Mouse (Mus musculus) embryonic facial prominence, embryonic 10.5 days (tissue): ENCODE data around the gene Bex3. TPM values are rescaled to one million over a fixed set of nuclear protein-coding genes. Genes with fewer than 3 reads are reported as not detected.
"Not testable (repeated sequence)": the region's sequence is repeated elsewhere in the genome, so short reads cannot be mapped to it uniquely, and the experiment has no call there.

Experiments
- DNase-seq: peaks from one replicate; pipeline ENCODE4 v3.0.0-alpha.2; 2017; ENCODE audit warnings: low spot score
- H3K27ac ChIP-seq: fragments of 300-500 bp; sonication (generic); replicated peaks from 2 replicates; pipeline ENCODE4 v1.5.1; 2016; ENCODE audit warnings: mild to moderate bottlenecking
- H3K27me3 ChIP-seq: fragments of 300-500 bp; sonication (generic); replicated peaks from 2 replicates; pipeline ENCODE4 v1.6.1; 2016; ENCODE audit warnings: low read depth, mild to moderate bottlenecking; ENCODE audit not compliant: poor library complexity, severe bottlenecking
- H3K36me3 ChIP-seq: fragments of 300-500 bp; sonication (generic); replicated peaks from 2 replicates; pipeline ENCODE4 v1.6.1; 2016; ENCODE audit warnings: mild to moderate bottlenecking, moderate library complexity
- H3K4me1 ChIP-seq: fragments of 300-500 bp; sonication (generic); 2 replicates; pipeline ENCODE4 v1.6.1; 2016
- H3K4me3 ChIP-seq: fragments of 300-500 bp; sonication (generic); 2 replicates; pipeline ENCODE4 v1.5.1; 2016; ENCODE audit warnings: mild to moderate bottlenecking, moderate library complexity
- H3K9me3 ChIP-seq: fragments of 300-500 bp; sonication (generic); 2 replicates; pipeline ENCODE4 v1.6.1; 2016; ENCODE audit warnings: mild to moderate bottlenecking
- WGBS: fragments of 180-500 bp; shearing (Covaris S2); methylation state at CpG from one replicate; pipeline ENCODE4 v1.1.7; 2016; 5-methylcytosine and 5-hydroxymethylcytosine counted together
- polyA plus RNA-seq: library from polyadenylated mRNA; unstranded; fragments of >200 nt; fragmentation: Nextera tagmentation; extraction: Ambion mirVana; gene quantifications from 2 replicates; pipeline ENCODE4 v1.2.1, GENCODE M21; 2016

The Bex3 gene
- 691 TPM in 2 replicates for polyA plus RNA-seq

DNA sequence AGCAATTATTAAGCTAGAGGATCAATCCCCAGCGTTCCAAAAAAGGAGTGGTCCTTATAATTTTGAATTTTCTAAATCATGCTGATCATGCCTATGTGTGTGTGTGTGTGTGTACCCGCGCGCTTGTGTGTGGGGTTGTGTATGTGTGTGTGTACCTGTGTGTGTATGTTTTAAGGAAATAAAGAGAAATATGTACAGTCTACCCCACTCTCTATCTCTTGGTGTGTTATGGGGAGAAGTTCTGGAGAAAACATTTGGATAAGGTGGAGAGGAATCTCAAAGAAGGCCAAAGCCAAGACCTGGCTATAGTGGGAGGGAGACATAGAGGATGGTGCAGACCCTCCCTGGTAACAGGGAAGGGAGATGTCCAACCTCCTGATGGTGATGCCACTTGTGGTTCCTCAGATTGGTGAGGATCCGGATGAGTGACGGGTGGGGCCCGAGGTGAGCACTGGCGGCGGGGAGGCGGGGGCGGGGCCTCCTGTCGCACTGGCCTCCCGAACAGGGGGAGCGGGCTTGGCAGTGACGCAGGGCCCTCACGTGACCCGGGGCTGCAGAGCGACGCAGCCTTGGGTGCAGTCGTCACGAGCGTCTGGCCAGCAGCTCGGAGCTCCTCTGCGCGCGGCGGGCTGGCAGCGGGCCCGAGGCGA is at the start of gene Bex3:
TSS of gene Bex3 (plus strand) at position 511 of the 650 bp plus-strand sequence.
- H3K27me3 ChIP-seq, result peaks cover 18% of the 10 kb centered on the region
- 52% methylated on average over 6 of the region's 30 CpGs for WGBS
- H3K36me3 ChIP-seq, result peaks cover 15% of the 10 kb centered on the region

DNA sequence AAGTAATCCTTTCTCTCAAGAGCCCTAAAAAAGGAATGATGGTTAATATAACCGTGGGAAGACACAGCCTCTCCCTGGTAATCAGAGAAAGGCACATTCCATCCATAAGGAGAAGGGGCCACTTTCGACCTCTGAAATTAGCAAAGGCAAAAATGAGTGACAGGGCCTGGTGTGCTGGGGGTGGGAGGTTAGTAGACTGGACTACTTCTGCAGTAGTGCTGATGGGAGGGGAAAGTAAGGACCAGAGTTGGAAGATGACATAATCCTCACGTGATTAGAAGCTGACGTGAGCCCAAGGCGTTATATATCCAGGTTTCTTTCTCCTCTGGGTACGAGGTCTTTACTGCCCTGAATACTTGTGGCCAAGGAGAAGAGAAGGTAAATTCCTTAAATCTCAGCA is 46.3 kb upstream of the Bex3 start:
- no peaks in the 10 kb centered on the region for H3K4me1 ChIP-seq
- DNase-seq, result no peak
- H3K9me3 ChIP-seq, result no peaks in the 10 kb centered on the region
- WGBS, result 76% methylated on average over 6 of the region's 6 CpGs
- no peaks in the 10 kb centered on the region for H3K36me3 ChIP-seq
- no peak overlapping the region for H3K4me3 ChIP-seq
- H3K27ac ChIP-seq, result no peak overlapping the region
- peaks cover 15% of the 10 kb centered on the region for H3K27me3 ChIP-seq

More for the DNA sequence above, at the start of gene Bex3:
- Histone ChIP-seq H3K4me1 (peaks cover 17% of the 10 kb centered on the region), H3K27ac (peak within 1 kb of the TSS; percentile 82), H3K4me3 (peak within 1 kb of the TSS; percentile 59)
- H3K9me3 ChIP-seq, result not testable (repeated sequence)
- peak; percentile 35 for DNase-seq

DNA sequence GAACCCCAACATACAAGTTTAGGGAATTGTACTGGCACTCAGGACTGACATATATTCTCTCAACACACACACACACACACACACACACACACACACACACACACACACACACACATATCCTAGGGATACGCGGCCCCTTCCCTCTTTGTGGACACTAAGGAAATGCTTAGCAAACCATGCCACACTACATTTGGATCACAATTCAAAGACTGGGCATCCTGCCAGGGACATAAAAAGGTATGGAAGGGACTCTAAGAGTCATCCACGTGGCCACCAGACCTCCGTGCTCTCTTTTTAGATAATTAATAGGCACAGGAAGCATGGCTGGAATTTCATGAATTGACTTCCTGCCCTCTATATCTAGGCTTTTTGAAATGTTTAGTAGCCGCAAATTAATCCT is 42.3 kb upstream of the Bex3 start:
- no peak for DNase-seq
- Histone ChIP-seq H3K27ac (no peak overlapping the region), H3K4me3 (no peak overlapping the region), H3K9me3 (no peaks in the 10 kb centered on the region), H3K36me3 (no peaks in the 10 kb centered on the region), H3K4me1 (no peaks in the 10 kb centered on the region), H3K27me3 (peaks cover 19% of the 10 kb centered on the region)
- WGBS, result 80% methylated on average over 5 of the region's 5 CpGs

DNA sequence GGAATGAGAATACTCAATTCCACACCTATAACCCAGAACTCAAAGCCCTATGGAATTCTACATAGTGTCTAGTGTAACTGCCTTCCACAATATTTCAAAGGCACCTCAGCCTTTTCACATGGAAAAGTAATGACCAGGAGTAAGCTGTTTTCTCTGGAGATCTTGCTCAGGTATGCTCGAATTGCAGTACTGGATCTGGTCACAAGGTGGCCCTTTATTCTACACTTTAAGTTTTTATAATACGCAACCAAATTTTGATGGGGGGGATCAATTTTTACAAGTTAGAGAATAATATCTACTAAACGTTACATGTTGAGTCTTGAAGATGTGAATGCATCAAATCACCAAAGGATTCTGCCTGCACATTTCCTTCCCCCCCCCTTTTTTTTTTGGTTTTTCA is 31.9 kb upstream of the Bex3 start:
- Histone ChIP-seq H3K36me3 (no peaks in the 10 kb centered on the region), H3K4me1 (no peaks in the 10 kb centered on the region), H3K27me3 (peaks cover 6% of the 10 kb centered on the region; the same call in 1 of the 2 replicates), H3K9me3 (no peaks in the 10 kb centered on the region), H3K27ac (no peak overlapping the region), H3K4me3 (no peak overlapping the region)
- 46% methylated on average over 3 of the region's 3 CpGs for WGBS
- no peak for DNase-seq

GRCm38 (mm10) chrX:136243181-136243580 is 26.9 kb upstream of the Bex3 start:
- Histone ChIP-seq H3K36me3 (peaks cover 15% of the 10 kb centered on the region), H3K27ac (no peak overlapping the region), H3K4me1 (no peaks in the 10 kb centered on the region), H3K4me3 (no peak overlapping the region), H3K9me3 (no peaks in the 10 kb centered on the region), H3K27me3 (peaks cover 20% of the 10 kb centered on the region)
- WGBS, result 84% methylated on average over 2 of the region's 2 CpGs
- no peak for DNase-seq

DNA sequence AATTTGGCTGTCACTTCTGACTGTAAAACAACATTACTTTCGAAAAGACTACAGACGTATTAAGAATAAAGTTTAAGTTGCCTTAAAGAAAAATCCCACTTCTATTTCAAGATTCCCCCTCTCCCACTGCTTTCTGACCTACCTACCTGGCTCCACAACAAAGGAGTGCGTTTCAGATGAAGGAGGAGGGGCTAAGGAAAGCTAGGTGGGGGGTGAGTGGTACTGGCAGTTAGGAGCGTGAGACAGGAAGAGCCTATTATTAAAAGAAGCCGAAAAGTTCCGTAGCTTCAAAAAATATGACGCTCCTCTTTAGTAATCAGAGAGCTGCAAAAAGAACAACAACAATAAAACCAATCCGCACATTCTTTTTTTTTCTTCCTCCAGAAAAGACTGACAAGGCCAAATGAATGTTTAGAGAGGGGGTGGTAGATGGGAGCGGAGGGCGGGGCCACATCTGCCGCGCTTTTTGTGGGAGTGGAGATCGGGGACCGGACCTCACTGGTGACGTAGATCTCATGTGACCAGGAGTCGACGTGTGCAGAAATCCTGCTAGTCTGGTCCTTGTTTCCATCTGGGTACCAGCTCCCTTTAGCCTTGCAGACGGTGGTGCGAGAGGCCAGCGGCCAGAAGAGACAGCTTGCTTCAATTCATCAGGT is 25.4 kb upstream of the Bex3 start, which contains the start of gene Tceal9:
TSS of gene Tceal9 (plus strand) at position 506 of the 656 bp plus-strand sequence.
- H3K27ac ChIP-seq, result peak within 1 kb of the TSS; percentile 88
- peaks cover 23% of the 10 kb centered on the region for H3K36me3 ChIP-seq
- no peaks in the 10 kb centered on the region for H3K4me1 ChIP-seq
- peaks cover 33% of the 10 kb centered on the region for H3K27me3 ChIP-seq
- peak; percentile 83 for DNase-seq
- WGBS, result 14% methylated on average over 20 of the region's 20 CpGs
- peak within 1 kb of the TSS; percentile 66 for H3K4me3 ChIP-seq
- H3K9me3 ChIP-seq, result no peaks in the 10 kb centered on the region

DNA sequence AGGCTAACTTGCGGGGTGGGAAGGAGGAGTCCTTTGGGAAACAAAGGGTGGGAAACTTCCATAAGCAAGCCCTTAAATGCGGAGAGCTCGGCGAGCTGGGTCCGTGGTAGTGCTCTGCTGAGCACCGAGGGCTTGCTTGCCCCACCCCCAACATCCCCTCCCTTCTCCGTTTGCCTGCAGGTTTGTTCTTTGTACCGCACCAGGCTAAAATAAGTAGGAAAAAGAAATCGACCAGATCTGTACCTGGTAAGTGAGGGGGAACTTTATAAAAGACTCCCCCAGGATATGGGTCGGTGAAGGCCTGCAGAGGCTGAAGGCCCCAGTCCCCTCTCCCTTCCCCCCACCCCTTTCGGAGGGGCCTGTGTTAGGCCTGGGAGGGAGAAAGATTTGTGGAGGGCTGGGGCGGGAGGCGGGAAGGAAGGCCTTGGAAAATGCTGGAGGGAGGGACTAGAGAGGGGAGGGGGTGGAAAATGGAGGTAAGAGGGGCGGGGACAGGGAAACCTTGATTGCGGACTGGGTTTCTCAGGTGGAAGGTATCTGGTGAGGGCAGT is 24.5 kb upstream of the Bex3 start:
- H3K27me3 ChIP-seq, result peaks cover 38% of the 10 kb centered on the region

DNA sequence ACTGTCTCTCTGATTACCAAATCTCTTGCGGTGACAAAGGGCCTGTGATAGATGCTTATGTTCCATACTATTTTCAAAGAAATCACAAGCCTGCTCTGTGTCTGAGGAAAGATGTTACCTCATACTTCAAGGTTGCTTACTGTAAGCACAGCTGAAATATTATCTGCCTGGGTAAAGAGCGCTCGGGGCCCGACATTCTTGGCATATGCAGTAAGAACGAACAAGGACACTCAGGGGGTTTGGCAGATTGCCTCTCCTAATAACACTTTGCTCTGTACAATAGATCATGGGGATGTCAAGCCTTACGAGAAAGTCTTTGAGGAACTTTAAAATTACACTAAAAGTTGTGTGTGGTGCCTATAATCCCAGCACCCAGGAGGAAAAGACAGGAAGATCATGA is 21.2 kb upstream of the Bex3 start:
- H3K36me3 ChIP-seq, result peaks cover 23% of the 10 kb centered on the region
- H3K4me3 ChIP-seq, result no peak overlapping the region
- no peaks in the 10 kb centered on the region for H3K4me1 ChIP-seq
- no peak for DNase-seq
- 86% methylated on average over 6 of the region's 6 CpGs for WGBS
- no peaks in the 10 kb centered on the region for H3K9me3 ChIP-seq
- H3K27me3 ChIP-seq, result peaks cover 38% of the 10 kb centered on the region
- no peak overlapping the region for H3K27ac ChIP-seq

More for the DNA sequence above, 24.5 kb upstream of the Bex3 start:
- peak; percentile 69 for DNase-seq
- Histone ChIP-seq H3K27ac (peak overlapping the region; percentile 88), H3K4me1 (no peaks in the 10 kb centered on the region), H3K36me3 (peaks cover 23% of the 10 kb centered on the region), H3K9me3 (no peaks in the 10 kb centered on the region), H3K4me3 (peak overlapping the region; percentile 66)
- WGBS, result 24% methylated on average over 15 of the region's 15 CpGs

DNA sequence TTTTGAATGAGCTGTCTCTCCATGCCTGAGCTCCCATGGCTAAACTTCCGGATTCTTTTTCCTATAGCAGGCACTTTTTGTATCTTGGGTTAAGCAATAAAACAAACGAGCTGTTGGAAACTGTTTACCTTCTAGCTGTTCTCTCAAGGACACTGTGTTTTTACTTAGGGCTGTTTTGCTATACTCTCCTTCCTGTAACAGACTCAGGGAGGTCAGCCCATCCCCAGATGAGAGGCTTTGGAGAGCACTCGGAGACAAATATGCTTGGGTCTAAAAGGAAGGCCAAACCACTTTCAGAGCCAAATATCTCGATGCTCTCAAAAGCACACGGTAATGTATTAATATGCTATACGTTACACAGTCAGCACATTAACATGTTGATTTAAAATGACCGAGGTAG is 20.4 kb upstream of the Bex3 start:
- no peaks in the 10 kb centered on the region for H3K9me3 ChIP-seq
- H3K27ac ChIP-seq, result no peak overlapping the region
- WGBS, result 80% methylated on average over 7 of the region's 7 CpGs
- H3K36me3 ChIP-seq, result peaks cover 23% of the 10 kb centered on the region
- no peak for DNase-seq
- no peaks in the 10 kb centered on the region for H3K4me1 ChIP-seq
- H3K27me3 ChIP-seq, result peaks cover 38% of the 10 kb centered on the region
- H3K4me3 ChIP-seq, result no peak overlapping the region

GRCm38 (mm10) chrX:136252023-136252729 is 17.9 kb upstream of the Bex3 start:
- Histone ChIP-seq H3K4me3 (no peak overlapping the region), H3K27ac (no peak overlapping the region), H3K4me1 (no peaks in the 10 kb centered on the region), H3K36me3 (peaks cover 18% of the 10 kb centered on the region), H3K27me3 (peaks cover 21% of the 10 kb centered on the region), H3K9me3 (no peaks in the 10 kb centered on the region)
- 78% methylated on average over 6 of the region's 6 CpGs for WGBS
- no peak for DNase-seq

- DNase-seq, result no peak
- WGBS, result 84% methylated on average over 5 of the region's 5 CpGs
- Histone ChIP-seq H3K27ac (no peak overlapping the region), H3K4me3 (no peak overlapping the region), H3K4me1 (peaks cover 14% of the 10 kb centered on the region), H3K36me3 (peaks cover 15% of the 10 kb centered on the region), H3K27me3 (peaks cover 24% of the 10 kb centered on the region), H3K9me3 (no peaks in the 10 kb centered on the region)
Observed at GRCm38 (mm10) chrX:136267720-136268119, 2.3 kb upstream of the Bex3 start.

GRCm38 (mm10) chrX:136268173-136268572 is 1.9 kb upstream of the Bex3 start:
- 78% methylated on average over 4 of the region's 4 CpGs for WGBS
- H3K27me3 ChIP-seq, result peaks cover 24% of the 10 kb centered on the region

More at GRCm38 (mm10) chrX:136268173-136268572, 1.9 kb upstream of the Bex3 start:
- Histone ChIP-seq H3K36me3 (peaks cover 15% of the 10 kb centered on the region), H3K27ac (no peak overlapping the region), H3K4me1 (peaks cover 14% of the 10 kb centered on the region), H3K4me3 (no peak overlapping the region), H3K9me3 (no peaks in the 10 kb centered on the region)
- DNase-seq, result no peak
